13 mouse cellular contexts compared by ENCODE assay signal in genomic region chr14:61601348-61601747, GRCm38 (mm10). TPM values are rescaled to one million over a fixed set of nuclear protein-coding genes. Genes with fewer than 3 reads are reported as not detected.
DNase-seq lines count a peak whose midpoint lies in the region; ATAC-seq and TF ChIP-seq lines count a peak whose summit lies in the region.
"Had no signal": no experiment of that assay in that cellular context is flagged by ENCODE, and none has a peak within 500 bp of the region (broad histone marks: within the 10 kb centered on the region; RNA-seq: fewer than 3 reads in every experiment).

No protein-coding gene starts in this region.

- ATAC-seq in heart, embryonic 12.5 days (ENCODE audit: insufficient number of reproducible peaks, low FRiP score): no peak
- ATAC-seq in lung, postnatal 0 days: peak; percentile 58
- no peak for ATAC-seq in hindbrain, embryonic 14.5 days (ENCODE audit: low FRiP score)
- no peak for ATAC-seq in neural tube, embryonic 15.5 days (ENCODE audit: low FRiP score)

- no peak for TF ChIP-seq CTCF in lung, postnatal 0 days (IDR thresholded peaks at IDR 0.05)
- no peak for TF ChIP-seq CTCF in lung, adult 2 months (IDR thresholded peaks at IDR 0.05; ENCODE audit: insufficient read depth, low read length)

- H3K4me2 ChIP-seq in heart, embryonic 12.5 days: peak overlapping the region; percentile 7; the same call in 1 of the 2 replicates
- H3K4me2 ChIP-seq in lung, postnatal 0 days (replicated peaks; ENCODE audit: low read depth, low read length): 0 out of 2 replicates have a peak overlapping the region, but pooled peaks have one; percentile 66
- H3K4me2 ChIP-seq in hindbrain, embryonic 14.5 days (replicated peaks): peak overlapping the region; percentile 60
- H3K4me2 ChIP-seq in neural tube, embryonic 15.5 days: peak overlapping the region; percentile 64

- TF ChIP-seq POLR2A in lung, adult 2 months (IDR thresholded peaks at IDR 0.05; ENCODE audit: borderline replicate concordance, extremely low read depth, low read depth, low read length): no peak

- peaks cover 24% of the 10 kb centered on the region for H3K4me1 ChIP-seq in heart, embryonic 12.5 days (replicated peaks)
- H3K4me1 ChIP-seq in lung, postnatal 0 days (ENCODE audit: insufficient read depth, low read depth, low read length): peaks cover 8% of the 10 kb centered on the region; the same call in 1 of the 2 replicates
- peaks cover 5% of the 10 kb centered on the region for H3K4me1 ChIP-seq in lung, adult 2 months (ENCODE audit: control insufficient read depth, insufficient read depth, low read length)
- peaks cover 29% of the 10 kb centered on the region for H3K4me1 ChIP-seq in hindbrain, embryonic 14.5 days (replicated peaks; ENCODE audit: control insufficient read depth, insufficient read depth, low read length)
- H3K4me1 ChIP-seq in neural tube, embryonic 15.5 days: peaks cover 29% of the 10 kb centered on the region

- peaks cover 33% of the 10 kb centered on the region for H3K36me3 ChIP-seq in heart, embryonic 12.5 days
- H3K36me3 ChIP-seq in lung, postnatal 0 days (ENCODE audit: insufficient read depth, low read length): no peaks in the 10 kb centered on the region
- peaks cover 40% of the 10 kb centered on the region for H3K36me3 ChIP-seq in hindbrain, embryonic 14.5 days (replicated peaks; ENCODE audit: control insufficient read depth, insufficient read depth)
- H3K36me3 ChIP-seq in neural tube, embryonic 15.5 days: peaks cover 25% of the 10 kb centered on the region

- intact Hi-C loops in heart, postnatal 14 days (cut with DNase I): loop anchor here (5.0 kb wide), 1 partner anchor 36 kb away; no protein-coding TSS in a partner anchor

- DNase-seq in heart, postnatal 14 days: no peak
- DNase-seq in lung, postnatal 0 days (ENCODE audit: low spot score): peak; percentile 76
- no peak for DNase-seq in lung, adult 2 months
- no peak for DNase-seq in hindbrain, embryonic 14.5 days (ENCODE audit: low spot score)
- no peak for DNase-seq in frontal cortex, postnatal 10 days (ENCODE audit: low spot score in 2 of 2)
- no peak for DNase-seq in spleen, postnatal 4 days (ENCODE audit: low spot score in 2 of 2)
- DNase-seq: adrenal gland, postnatal 25 days; gastrocnemius, postnatal 14 days; kidney, adult 2 months; right cerebral cortex, postnatal 14 days had no signal

- H3K9me3 ChIP-seq in heart, embryonic 12.5 days (replicated peaks): no peaks in the 10 kb centered on the region
- no peaks in the 10 kb centered on the region for H3K9me3 ChIP-seq in lung, postnatal 0 days (ENCODE audit: low read length)
- H3K9me3 ChIP-seq in hindbrain, embryonic 14.5 days (ENCODE audit: control insufficient read depth, low read length): no peaks in the 10 kb centered on the region
- H3K9me3 ChIP-seq in neural tube, embryonic 15.5 days (replicated peaks): no peaks in the 10 kb centered on the region

- no peak overlapping the region for H3K27ac ChIP-seq in heart, embryonic 12.5 days (ENCODE audit: poor library complexity, severe bottlenecking)
- peak overlapping the region; percentile 27; the same call in 1 of the 2 replicates for H3K27ac ChIP-seq in lung, postnatal 0 days (ENCODE audit: low read length)
- H3K27ac ChIP-seq in hindbrain, embryonic 14.5 days: no peak overlapping the region
- no peak overlapping the region for H3K27ac ChIP-seq in neural tube, embryonic 15.5 days (replicated peaks)
- H3K27ac ChIP-seq: macrophage had no signal

- 73% methylated on average over 9 of the region's 9 CpGs for WGBS in heart, embryonic 12.5 days
- 49% methylated on average over 9 of the region's 9 CpGs for WGBS in lung, postnatal 0 days
- WGBS in lung, adult 2 months: 59% methylated on average over 9 of the region's 9 CpGs
- 91% methylated on average over 9 of the region's 9 CpGs for WGBS in hindbrain, embryonic 14.5 days
- 90% methylated on average over 9 of the region's 9 CpGs for whole genome bisulfite sequencing in neural tube, embryonic 15.5 days

- no peak overlapping the region for H3K4me3 ChIP-seq in heart, embryonic 12.5 days
- no peak overlapping the region for H3K4me3 ChIP-seq in lung, postnatal 0 days (ENCODE audit: low read depth, low read length)
- no peak overlapping the region for H3K4me3 ChIP-seq in lung, adult 2 months (replicated peaks; ENCODE audit: extremely low read depth, low read depth, low read length)
- peak overlapping the region; percentile 89; the same call in 1 of the 2 replicates for H3K4me3 ChIP-seq in hindbrain, embryonic 14.5 days (replicated peaks; ENCODE audit: low read length)
- H3K4me3 ChIP-seq in neural tube, embryonic 15.5 days (replicated peaks): no peak overlapping the region

- H3K9ac ChIP-seq in heart, embryonic 12.5 days: no peak overlapping the region
- no peak overlapping the region for H3K9ac ChIP-seq in lung, postnatal 0 days (replicated peaks; ENCODE audit: low read depth)
- H3K9ac ChIP-seq in hindbrain, embryonic 14.5 days: peak overlapping the region; percentile 12; the same call in 1 of the 2 replicates
- H3K9ac ChIP-seq in neural tube, embryonic 15.5 days (replicated peaks): no peak overlapping the region

- H3K27me3 ChIP-seq in heart, embryonic 12.5 days (replicated peaks): no peaks in the 10 kb centered on the region
- no peaks in the 10 kb centered on the region for H3K27me3 ChIP-seq in lung, postnatal 0 days (replicated peaks; ENCODE audit: insufficient read depth, low read length)
- no peaks in the 10 kb centered on the region for H3K27me3 ChIP-seq in hindbrain, embryonic 14.5 days (ENCODE audit: control insufficient read depth, insufficient read depth, low read length)
- no peaks in the 10 kb centered on the region for H3K27me3 ChIP-seq in neural tube, embryonic 15.5 days (replicated peaks)

- peak; percentile 20; the same call in 1 of the 2 replicates for TF ChIP-seq EP300 in lung, postnatal 0 days (IDR thresholded peaks at IDR 0.05)

RNA-seq across cellular contexts. Expression of gene Trim13, which starts 3.3 kb away (rescaled TPM):
- 13.5 and 15.8 TPM in 2 replicates for polyA plus RNA-seq in heart, embryonic 12.5 days (2016; fragmentation: Nextera tagmentation; extraction: Ambion mirVana)
- 1 to 10 TPM; 7.2 to 7.4 TPM for total RNA-seq in heart, postnatal 14 days (2021)
- polyA plus RNA-seq in lung, postnatal 0 days (2015; fragmentation: Nextera tagmentation; extraction: Ambion mirVana): 23.4 and 24.4 TPM in 2 replicates
- 2.5 and 4.7 TPM in 2 replicates for polyA plus RNA-seq in lung, adult 2 months (2012; rRNA removed)
- 53.5 and 55.9 TPM in 2 replicates for polyA plus RNA-seq in hindbrain, embryonic 14.5 days (2014; fragmentation: Nextera tagmentation; extraction: Ambion mirVana)
- polyA plus RNA-seq in neural tube, embryonic 15.5 days (2015; fragmentation: Nextera tagmentation; extraction: Ambion mirVana): 38.2 and 44.8 TPM in 2 replicates

RNA-seq across cellular contexts. Expression of gene Kcnrg, which starts 5.9 kb away (rescaled TPM):
- 0.40 and 0.55 TPM in 2 replicates for polyA plus RNA-seq in heart, embryonic 12.5 days (2016; fragmentation: Nextera tagmentation; extraction: Ambion mirVana)
- total RNA-seq in heart, postnatal 14 days (2021): under 1 TPM in 1 of 2 experiments, not detected in 1; 0.62 TPM
- polyA plus RNA-seq in lung, postnatal 0 days (2015; fragmentation: Nextera tagmentation; extraction: Ambion mirVana): 7.6 and 12.1 TPM in 2 replicates
- 3.0 and 4.9 TPM in 2 replicates for polyA plus RNA-seq in lung, adult 2 months (2012; rRNA removed)
- polyA plus RNA-seq in hindbrain, embryonic 14.5 days (2014; fragmentation: Nextera tagmentation; extraction: Ambion mirVana): 4.2 and 4.4 TPM in 2 replicates
- 2.1 and 2.2 TPM in 2 replicates for polyA plus RNA-seq in neural tube, embryonic 15.5 days (2015; fragmentation: Nextera tagmentation; extraction: Ambion mirVana)
- polyA plus RNA-seq: macrophage had no signal

RNA-seq across cellular contexts. Expression of gene Spryd7, which starts 44.7 kb away (rescaled TPM):
- polyA plus RNA-seq in heart, embryonic 12.5 days (2016; fragmentation: Nextera tagmentation; extraction: Ambion mirVana): 21.9 and 25.3 TPM in 2 replicates
- total RNA-seq in heart, postnatal 14 days (2021): 10 to 100 TPM; 51.3 to 55.6 TPM
- polyA plus RNA-seq in lung, postnatal 0 days (2015; fragmentation: Nextera tagmentation; extraction: Ambion mirVana): 21.6 and 21.7 TPM in 2 replicates
- polyA plus RNA-seq in lung, adult 2 months (2012; rRNA removed): 7.8 and 11.8 TPM in 2 replicates
- 57.2 and 68.5 TPM in 2 replicates for polyA plus RNA-seq in hindbrain, embryonic 14.5 days (2014; fragmentation: Nextera tagmentation; extraction: Ambion mirVana)
- 59.5 and 60.6 TPM in 2 replicates for polyA plus RNA-seq in neural tube, embryonic 15.5 days (2015; fragmentation: Nextera tagmentation; extraction: Ambion mirVana)

Comparison
In these comparisons a context has a peak if more than half of its experiments do, and no peak if none do; other contexts are left out.
1. H3K4me2 ChIP-seq: peak in every context shown above with its lines; median percentile 66 in lung, postnatal 0 days; 64 in neural tube, embryonic 15.5 days; 60 in hindbrain, embryonic 14.5 days; 7 in heart, embryonic 12.5 days.